Mouse (Mus musculus) MEL (cell line): ENCODE measurements around the gene Prex1.

Experiments
- CTCF ChIP-seq, 3 experiments: IDR thresholded peaks in 2 of 3; conservative IDR thresholded peaks in 1 of 3; 2 replicates each; pipeline ENCODE4 v1.5.1; 2011 to 2012; ENCODE audit warnings: low read length in 3 of 3, low read depth in 2 of 3, mild to moderate bottlenecking in 2 of 3, improper control_type of control experiment in 1 of 3, inconsistent platforms in 1 of 3, mixed read lengths in 1 of 3, moderate library complexity in 1 of 3; ENCODE audit not compliant: control insufficient read depth in 1 of 3, insufficient read depth in 1 of 3, poor library complexity in 1 of 3, severe bottlenecking in 1 of 3
- E2F4 ChIP-seq: IDR thresholded peaks from 2 replicates; pipeline ENCODE4 v1.6.1; 2011; ENCODE audit warnings: low read depth, low read length, improper control_type of control experiment, borderline replicate concordance
- GABPA ChIP-seq: IDR thresholded peaks from 2 replicates; pipeline ENCODE4 v1.6.1; 2012; ENCODE audit warnings: low read depth, mild to moderate bottlenecking, inconsistent platforms, low read length, improper control_type of control experiment, moderate library complexity
- POLR2A ChIP-seq, 2 experiments: IDR thresholded peaks; 2 replicates each; pipeline ENCODE4 v1.6.1; 2011 to 2012; ENCODE audit warnings: low read length in 2 of 2, mild to moderate bottlenecking in 2 of 2, control low read depth in 1 of 2, improper control_type of control experiment in 1 of 2, low read depth in 1 of 2, moderate library complexity in 1 of 2; ENCODE audit not compliant: control insufficient read depth in 1 of 2, insufficient read depth in 1 of 2, poor library complexity in 1 of 2
- RCOR1 ChIP-seq: IDR thresholded peaks from 2 replicates; pipeline ENCODE4 v1.6.1; 2012; ENCODE audit warnings: low read depth, mild to moderate bottlenecking, inconsistent platforms, low read length, improper control_type of control experiment
- USF2 ChIP-seq, 2 experiments: IDR thresholded peaks; 2 replicates each; pipeline ENCODE4 v1.6.1; 2011 to 2012; ENCODE audit warnings: improper control_type of control experiment in 2 of 2, low read length in 2 of 2, borderline replicate concordance in 1 of 2, inconsistent platforms in 1 of 2, low read depth in 1 of 2, mild to moderate bottlenecking in 1 of 2; ENCODE audit not compliant: insufficient read depth in 1 of 2
- ZC3H11A ChIP-seq: IDR thresholded peaks from 2 replicates; pipeline ENCODE4 v1.6.1; 2012; ENCODE audit warnings: low read depth, mild to moderate bottlenecking, inconsistent platforms, low read length, improper control_type of control experiment

GRCm38 (mm10) chr2:166663250-166663961 is 50.2 kb downstream of the Prex1 start:
- TF ChIP-seq ZC3H11A (no peak), RCOR1 (no peak), POLR2A (IDR thresholded peaks at IDR 0.05; ENCODE audit: control insufficient read depth in 1 of 2, insufficient read depth in 1 of 2, low read depth in 1 of 2, low read length in 2 of 2, poor library complexity in 1 of 2) (no peak), USF2 (IDR thresholded peaks at IDR 0.05; ENCODE audit: borderline replicate concordance in 1 of 2, insufficient read depth in 1 of 2, low read depth in 1 of 2, low read length in 2 of 2) (no peak), CTCF (IDR thresholded peaks at IDR 0.05 in 2 of 3, conservative IDR thresholded peaks at IDR 0.05 in 1 of 3; ENCODE audit: control insufficient read depth in 1 of 3, insufficient read depth in 1 of 3, low read depth in 2 of 3, low read length in 3 of 3, poor library complexity in 1 of 3, severe bottlenecking in 1 of 3) (no peak), E2F4 (no peak), GABPA (no peak)
